ENCODE assay signal across 19 mouse cellular contexts in genomic region chr2:141820795-141821194, GRCm38 (mm10).
DNase-seq lines count a peak whose midpoint lies in the region; ATAC-seq lines count a peak whose summit lies in the region.
"Had no signal": no experiment of that assay in that cellular context is flagged by ENCODE, and none has a peak within 500 bp of the region (broad histone marks: within the 10 kb centered on the region; RNA-seq: fewer than 3 reads in every experiment).

No protein-coding gene starts in this region.

- peak; percentile 23 for DNase-seq in midbrain, embryonic 11.5 days (ENCODE audit: low spot score, missing footprints)
- peak; percentile 90 to 92 for DNase-seq in cerebellum, adult 18-20 months
- peak; percentile 88 to 94 for DNase-seq in cerebellum, postnatal 25 days
- DNase-seq in layer of hippocampus, postnatal 14 days (ENCODE audit: low spot score in 2 of 2): peak; percentile 40 to 85
- no peak for DNase-seq in spleen, adult 18-20 months
- DNase-seq in lung, adult 18-20 months: no peak
- DNase-seq: adrenal gland, postnatal 14 days; gastrocnemius, adult 2 months; heart, adult 2 months; kidney, adult 2 months; kidney, postnatal 4 days; thymus, postnatal 25 days had no signal

- H3K36me3 ChIP-seq in midbrain, embryonic 11.5 days (ENCODE audit: control insufficient read depth, insufficient read depth, low read length): no peaks in the 10 kb centered on the region
- H3K36me3 ChIP-seq in midbrain, embryonic 16.5 days (ENCODE audit: control insufficient read depth, insufficient read depth, low read length): no peaks in the 10 kb centered on the region
- H3K36me3 ChIP-seq: lung, embryonic 15.5 days had no signal

- H3K9ac ChIP-seq in midbrain, embryonic 11.5 days (ENCODE audit: low read length): no peak overlapping the region
- H3K9ac ChIP-seq in midbrain, embryonic 16.5 days (ENCODE audit: low read depth, low read length): no peak overlapping the region
- H3K9ac ChIP-seq: lung, embryonic 15.5 days had no signal

- H3K4me1 ChIP-seq in midbrain, embryonic 11.5 days (ENCODE audit: control insufficient read depth, insufficient read depth, low read length): no peaks in the 10 kb centered on the region
- no peaks in the 10 kb centered on the region for H3K4me1 ChIP-seq in midbrain, embryonic 16.5 days (ENCODE audit: control insufficient read depth, insufficient read depth, low read length)
- H3K4me1 ChIP-seq: lung, embryonic 15.5 days; megakaryocyte, embryonic 14.5 days had no signal

- H3K4me2 ChIP-seq in midbrain, embryonic 11.5 days: no peak overlapping the region
- no peak overlapping the region for H3K4me2 ChIP-seq in midbrain, embryonic 16.5 days (ENCODE audit: low read length)
- H3K4me2 ChIP-seq: lung, embryonic 15.5 days had no signal

- no peaks in the 10 kb centered on the region for H3K9me3 ChIP-seq in midbrain, embryonic 11.5 days (ENCODE audit: control insufficient read depth, low read length)
- H3K9me3 ChIP-seq in midbrain, embryonic 16.5 days (replicated peaks; ENCODE audit: control insufficient read depth, low read length, poor library complexity, severe bottlenecking): no peaks in the 10 kb centered on the region
- H3K9me3 ChIP-seq: lung, embryonic 15.5 days; megakaryocyte, embryonic 14.5 days had no signal

- ATAC-seq in midbrain, embryonic 11.5 days (ENCODE audit: low FRiP score): no peak
- no peak for ATAC-seq in midbrain, embryonic 16.5 days
- ATAC-seq: CD4-positive, CD25-positive, alpha-beta regulatory T cell, adult 4 months; hindbrain, embryonic 16.5 days had no signal

- H3K4me3 ChIP-seq in midbrain, embryonic 11.5 days (ENCODE audit: low read depth, low read length): no peak overlapping the region
- H3K4me3 ChIP-seq in midbrain, embryonic 16.5 days (ENCODE audit: low read depth, low read length): no peak overlapping the region
- H3K4me3 ChIP-seq: gastrocnemius, adult 2 months; heart, adult 2 months; lung, embryonic 15.5 days; megakaryocyte, embryonic 14.5 days; myocyte had no signal

- H3K27ac ChIP-seq in midbrain, embryonic 11.5 days (ENCODE audit: low read depth, low read length): no peak overlapping the region
- H3K27ac ChIP-seq in midbrain, embryonic 16.5 days (ENCODE audit: low read length): no peak overlapping the region
- H3K27ac ChIP-seq: gastrocnemius, adult 2 months; heart, adult 2 months; lung, embryonic 15.5 days; stomach, postnatal 0 days had no signal

- no peaks in the 10 kb centered on the region for H3K27me3 ChIP-seq in midbrain, embryonic 11.5 days (ENCODE audit: control insufficient read depth, insufficient read depth, low read length)
- H3K27me3 ChIP-seq in midbrain, embryonic 16.5 days (ENCODE audit: control insufficient read depth, insufficient read depth, low read depth, low read length): no peaks in the 10 kb centered on the region
- H3K27me3 ChIP-seq: lung, embryonic 15.5 days; megakaryocyte, embryonic 14.5 days had no signal

Comparison
In these comparisons a context has a peak if more than half of its experiments do, and no peak if none do; other contexts are left out.
1. DNase-seq: peak in midbrain, embryonic 11.5 days (single experiment), cerebellum, adult 18-20 months (2 of 2), cerebellum, postnatal 25 days (2 of 2) and layer of hippocampus, postnatal 14 days (2 of 2); none in spleen, adult 18-20 months (0 of 2) and lung, adult 18-20 months (0 of 2).